Mouse (Mus musculus): ENCODE measurements at regions not wholly inside any gene's neighbourhood (a gene's known extent, or its start where the extent isn't known, plus 50 kb on each side); places are given as distances from the start of the nearest gene placed in this dataset.

DNA sequence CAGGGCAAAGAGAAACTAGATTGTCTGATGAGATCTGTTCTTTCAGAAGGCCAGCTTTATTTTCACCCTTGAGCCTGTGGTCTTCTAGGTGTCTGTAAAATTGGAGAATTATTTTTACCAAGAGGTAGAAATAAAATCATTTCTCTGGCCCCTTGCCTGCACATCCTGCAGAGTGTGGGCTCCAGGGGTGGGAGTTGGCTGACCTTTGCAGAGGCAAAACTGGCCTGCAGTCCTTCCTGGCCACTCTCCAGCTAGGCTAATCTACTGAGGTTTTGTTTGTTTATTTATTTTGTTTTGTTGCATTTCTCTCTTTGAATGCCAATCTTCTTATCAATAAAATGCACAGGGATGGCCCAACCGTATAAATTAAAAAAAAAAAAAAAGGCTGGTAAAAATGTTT lies 156.4 kb upstream of the Map1b start:
- TF ChIP-seq TAL1 (IDR thresholded peaks at IDR 0.05; ENCODE audit: low read length) = no peak
- TF ChIP-seq GATA1 (IDR thresholded peaks at IDR 0.05; ENCODE audit: low read length) = no peak
